Mouse (Mus musculus) layer of hippocampus, adult 11-12 months (tissue): Measurements from ENCODE around the gene Akr1c12.
A peak's percentile ranks its signal among the peaks of the same experiment; 100 is the strongest.
"Not testable (repeated sequence)": the region's sequence is repeated elsewhere in the genome, so short reads cannot be mapped to it uniquely, and the experiment has no call there.

Source experiments
- DNase-seq: peaks from one replicate; pipeline ENCODE4 v3.0.0; 2022; ENCODE audit warnings: low spot score

Gene Akr1c12

DNA sequence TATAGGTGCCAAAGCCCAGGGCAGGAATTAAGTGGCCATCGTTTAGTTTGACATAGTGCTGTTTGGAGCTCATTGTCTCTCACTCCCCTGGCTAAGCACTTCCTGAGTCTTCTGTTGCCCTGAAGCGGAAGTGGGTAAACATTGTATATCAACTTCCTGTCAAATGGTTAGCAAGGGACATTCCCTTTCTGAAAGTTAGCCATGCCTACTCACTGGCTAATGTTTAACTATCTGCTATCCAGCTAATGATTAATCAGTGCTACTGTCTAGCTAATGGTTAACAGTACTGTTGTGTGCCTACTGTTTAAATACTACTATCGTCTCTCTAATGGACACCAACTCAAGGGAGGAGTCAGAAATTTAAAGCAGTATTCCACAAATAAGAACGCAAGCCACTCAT lies at the start of gene Akr1c12:
Gene Akr1c12 (minus strand): TSS at position 150 of the 400 bp plus-strand sequence.
- no peak for DNase-seq

DNA sequence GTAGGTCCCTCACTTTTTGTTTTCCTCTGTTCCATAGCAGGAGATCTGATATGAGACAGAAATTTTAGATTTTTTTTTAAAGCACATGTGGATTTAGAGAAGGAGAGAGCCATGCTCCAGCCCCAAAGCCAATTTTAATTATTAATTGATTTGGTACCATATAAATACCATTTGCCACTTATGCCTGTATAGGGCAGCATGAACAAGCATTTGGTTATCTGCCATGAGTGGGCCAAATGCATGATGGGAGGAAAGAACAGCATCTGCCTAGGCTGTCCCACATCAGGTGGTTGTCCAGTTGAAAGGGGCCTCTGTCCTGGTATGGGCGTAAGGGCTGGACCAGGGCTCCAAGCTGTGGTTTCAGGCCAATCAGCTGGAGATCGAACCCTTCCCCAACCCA lies 39.5 kb upstream of the Akr1c12 start:
- DNase-seq = no peak

DNA sequence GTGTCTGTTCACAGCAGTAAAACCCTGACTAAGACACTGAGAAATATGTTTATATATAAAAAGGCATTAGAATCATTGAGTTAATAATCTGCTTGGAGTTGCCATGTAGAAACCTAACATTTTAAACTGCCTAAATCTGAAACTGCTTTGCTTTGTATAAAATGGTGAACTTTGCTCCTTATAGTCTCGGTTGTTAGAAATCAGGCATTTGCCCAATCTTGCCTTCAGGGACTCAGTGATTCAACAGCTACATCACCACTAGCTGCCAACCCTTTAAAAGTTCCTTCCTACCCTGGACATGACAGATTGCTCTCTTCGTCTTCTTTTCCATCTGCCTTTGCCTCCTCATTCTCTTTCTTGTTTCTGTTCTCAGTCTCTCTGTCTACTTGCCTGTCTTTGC lies 34.7 kb upstream of the Akr1c12 start:
- no peak for DNase-seq

DNA sequence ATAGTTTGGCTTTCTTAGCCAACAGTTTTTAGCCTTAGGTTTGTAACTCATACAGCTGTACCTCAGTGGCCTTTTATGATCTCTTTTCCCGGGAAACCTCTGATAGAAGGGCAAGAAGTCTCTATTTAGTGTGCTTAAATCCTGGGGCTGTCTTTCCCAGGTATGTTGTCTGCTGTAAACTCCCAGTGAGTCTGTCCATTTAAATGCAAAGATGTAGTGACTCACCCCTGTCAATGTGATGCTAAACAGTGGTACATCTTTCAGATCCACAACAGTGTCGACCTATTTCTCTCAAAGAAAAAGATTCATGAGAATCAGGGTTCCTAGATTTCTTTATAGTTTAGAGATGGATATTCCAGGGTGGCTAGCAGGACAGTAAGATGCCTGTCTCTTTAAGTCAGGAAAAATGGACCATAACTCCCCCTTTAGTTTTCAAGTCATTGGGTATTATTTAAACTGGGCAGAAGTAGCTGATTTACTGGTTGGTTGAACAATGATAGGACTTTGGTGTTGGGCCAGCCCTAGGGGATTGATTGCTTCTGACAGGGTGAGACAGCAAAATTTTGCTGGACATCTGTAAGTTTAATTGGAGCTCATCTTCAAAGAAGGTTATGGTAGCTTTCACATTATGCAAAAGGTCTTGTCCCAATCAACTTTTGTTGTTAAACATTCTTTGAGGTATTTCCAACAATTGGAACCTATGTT lies 25.8 kb upstream of the Akr1c12 start:
- DNase-seq = no peak

DNA sequence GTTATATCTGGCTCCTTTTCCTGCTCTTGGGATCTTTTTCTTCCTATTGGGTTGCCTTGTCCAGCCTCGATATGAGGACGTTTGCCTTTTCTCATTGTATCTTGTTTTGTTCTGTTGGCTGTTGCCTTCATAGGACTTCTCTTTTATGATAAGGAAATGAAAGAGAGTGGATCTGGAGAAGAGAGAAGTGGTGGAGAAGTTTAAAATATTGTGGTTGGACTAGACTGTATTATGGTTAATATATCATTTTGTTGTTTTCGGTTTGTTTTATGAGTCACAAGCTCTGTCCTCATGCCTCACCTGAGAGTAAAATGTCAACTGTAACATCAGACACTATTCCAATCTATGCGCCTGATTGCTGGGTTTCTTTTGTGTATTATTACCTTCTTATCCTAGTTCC lies 17.8 kb upstream of the Akr1c12 start:
- DNase-seq = no peak

DNA sequence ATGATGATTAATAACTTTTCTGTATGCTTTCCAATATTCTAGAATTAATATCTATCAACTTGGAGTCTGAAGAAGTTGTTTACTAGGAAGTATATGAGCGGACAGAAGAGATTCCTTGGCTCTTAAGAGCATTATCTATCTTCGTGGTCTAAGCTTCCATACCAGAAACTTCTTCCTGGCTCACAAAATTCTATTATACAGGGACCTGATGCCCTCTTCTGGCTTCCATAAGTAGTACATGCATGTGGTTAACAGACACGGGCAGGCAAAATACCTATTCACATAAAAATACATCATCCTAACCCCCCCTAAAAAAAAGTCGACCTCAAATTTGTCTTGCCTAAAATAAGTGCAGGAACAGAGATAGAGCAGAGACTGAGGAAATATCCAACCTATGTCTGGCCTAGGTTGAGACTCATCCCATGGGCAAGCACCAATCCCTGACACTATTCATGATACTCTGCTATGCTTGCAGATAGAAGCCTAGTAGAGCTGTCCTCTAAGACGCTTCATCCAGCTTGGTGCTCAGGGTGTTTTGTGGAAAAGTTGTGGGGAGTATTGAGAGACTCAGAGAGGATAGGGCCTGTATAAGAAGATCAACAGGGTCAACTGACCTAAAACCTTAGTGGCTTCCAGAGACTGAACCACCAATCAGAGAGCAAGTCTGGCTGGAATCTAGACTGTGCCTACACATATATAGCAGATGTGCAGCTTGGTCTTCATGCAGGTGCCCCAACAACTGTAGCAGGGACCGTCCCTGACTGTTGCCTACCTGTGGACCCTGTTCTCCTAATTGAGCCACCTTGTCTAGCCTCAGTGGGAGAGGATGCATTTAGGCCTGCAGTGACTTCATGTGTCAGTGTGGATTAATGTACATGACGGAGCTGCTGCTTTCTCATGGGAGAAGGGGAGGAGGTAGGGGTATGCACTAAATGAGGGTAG lies 2.5 kb upstream of the Akr1c12 start:
- DNase-seq = peak; percentile 38

DNA sequence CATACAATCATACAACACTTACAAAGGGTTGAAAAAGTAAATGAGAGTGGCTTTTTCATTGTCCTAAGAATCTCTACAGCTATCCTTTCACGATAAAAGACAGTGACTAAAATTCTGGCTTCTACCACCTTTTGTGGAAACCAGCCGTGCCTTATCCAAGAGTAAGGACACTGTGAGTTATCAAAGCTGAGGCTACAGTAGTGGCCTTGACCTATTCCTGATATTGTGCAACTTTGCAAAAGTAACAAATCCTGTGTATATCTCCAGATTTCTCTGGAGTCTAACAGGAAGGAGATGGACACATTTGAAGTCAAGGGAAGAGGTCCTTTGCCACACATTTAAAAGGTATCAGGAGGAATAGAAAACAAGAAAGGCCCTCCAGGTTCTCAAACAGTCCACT lies 1.7 kb downstream of the Akr1c12 start:
- no peak for DNase-seq

DNA sequence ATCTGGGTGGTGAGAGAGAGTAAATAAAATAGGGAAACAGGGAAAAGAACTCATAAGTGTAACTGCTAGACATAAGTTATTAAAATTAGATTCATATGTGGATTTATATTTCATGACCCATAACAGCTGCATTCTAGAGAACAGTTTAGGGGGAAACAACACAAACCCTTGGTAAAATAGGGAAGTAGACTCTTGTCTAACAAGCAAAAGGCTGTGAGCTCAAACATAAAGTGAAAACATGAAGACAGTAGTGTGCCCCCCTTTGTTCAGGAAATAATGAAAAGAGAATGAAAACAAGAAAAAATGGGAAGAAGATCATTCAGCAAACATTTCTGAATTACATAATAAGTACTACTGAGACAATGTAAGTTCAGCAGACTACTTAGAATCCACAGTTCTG lies 8.4 kb downstream of the Akr1c12 start:
- DNase-seq = no peak

DNA sequence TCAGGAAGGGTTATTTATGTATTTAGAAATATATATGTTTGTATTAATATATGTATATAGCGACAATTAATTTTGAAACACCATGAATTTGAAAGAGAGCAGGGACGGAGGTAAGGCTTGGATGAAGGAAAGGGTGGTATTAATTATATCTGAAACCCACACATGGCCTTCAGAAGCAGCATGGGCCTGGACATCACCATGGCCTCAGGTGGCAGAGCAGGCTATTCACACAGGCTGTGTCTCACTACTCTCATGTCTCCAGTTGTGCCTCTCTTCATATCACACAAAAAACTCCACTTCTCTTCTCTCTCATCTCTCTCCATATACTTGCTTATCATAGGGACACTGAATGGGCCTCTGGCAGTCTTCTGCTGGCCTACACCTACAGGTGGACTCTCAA lies 13.8 kb downstream of the Akr1c12 start:
- DNase-seq = not testable (repeated sequence)

DNA sequence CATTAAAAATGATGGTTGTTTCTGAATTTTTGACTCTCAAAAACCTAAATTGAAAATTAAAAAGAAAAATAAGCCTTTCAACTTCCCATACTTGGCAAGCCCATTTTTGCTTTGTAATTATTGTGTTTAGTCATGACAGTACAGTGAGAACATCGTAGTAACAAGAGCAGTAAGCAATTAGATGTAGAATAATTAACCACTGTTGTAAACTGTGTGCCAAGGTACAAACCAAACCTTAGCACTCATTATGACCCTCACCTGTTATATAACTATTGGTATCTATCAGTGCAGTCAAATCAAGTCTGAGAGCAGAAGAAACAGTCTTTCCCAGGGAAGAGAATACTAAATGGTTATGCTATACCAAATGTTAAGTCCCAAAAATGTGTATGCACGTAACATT lies 14.2 kb downstream of the Akr1c12 start:
- DNase-seq = no peak

DNA sequence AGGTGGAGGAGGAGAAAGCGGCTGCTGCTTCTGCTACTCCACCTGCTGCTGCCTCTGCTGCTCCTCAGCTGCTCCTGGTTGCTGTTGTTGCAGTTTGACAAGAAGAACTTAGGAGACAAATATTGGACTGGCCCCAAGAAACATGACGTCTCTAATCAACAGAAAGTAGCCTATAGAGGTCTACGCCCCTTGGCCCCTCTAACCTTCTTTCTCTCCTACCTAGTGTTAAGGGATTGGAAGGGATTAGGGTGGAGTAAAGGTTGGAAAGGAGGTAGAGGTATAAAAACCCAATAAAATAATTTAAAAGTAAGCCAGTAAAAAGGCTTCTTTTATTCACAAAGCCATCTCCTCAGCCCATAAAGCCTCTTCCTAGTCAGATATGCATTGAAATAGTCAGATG lies 14.6 kb downstream of the Akr1c12 start:
- no peak for DNase-seq

DNA sequence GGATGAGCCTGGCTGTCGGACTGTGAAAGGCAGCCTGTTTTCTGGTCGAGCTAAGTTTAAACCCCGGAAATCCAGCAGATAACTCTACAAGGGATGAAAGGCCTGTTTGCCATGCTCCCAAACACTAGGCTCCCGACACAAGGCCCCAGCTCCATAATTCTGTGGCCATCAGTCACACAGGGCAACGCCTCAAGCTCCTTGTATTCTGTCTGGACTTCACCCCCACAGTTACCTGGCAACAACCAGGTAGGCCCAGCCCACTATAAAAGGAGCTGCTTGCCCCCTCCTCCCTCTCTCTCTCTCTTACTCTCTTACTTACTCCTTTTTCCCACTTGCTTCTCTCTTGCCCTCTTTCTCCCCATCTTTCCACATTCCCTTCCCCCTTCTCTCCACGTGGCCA lies 21.9 kb downstream of the Akr1c12 start:
- DNase-seq = no peak

DNA sequence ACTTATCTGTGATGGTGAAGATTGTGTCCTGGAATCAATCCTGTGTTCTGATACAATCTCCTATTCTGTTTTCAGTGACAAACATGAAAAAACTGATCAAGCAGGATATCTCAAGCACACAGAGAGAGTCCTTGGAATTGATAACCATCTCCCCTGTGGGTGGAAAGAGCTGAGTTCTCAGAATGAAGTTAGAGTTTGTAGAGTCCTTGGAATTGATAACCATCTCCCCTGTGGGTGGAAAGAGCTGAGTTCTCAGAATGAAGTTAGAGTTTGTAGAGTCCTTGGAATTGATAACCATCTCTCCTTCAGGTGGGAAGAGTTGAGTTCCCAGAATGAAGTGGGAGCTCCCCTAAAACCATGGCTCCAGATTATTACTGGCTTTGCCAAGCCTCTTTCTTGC lies 22.3 kb downstream of the Akr1c12 start:
- not testable (repeated sequence) for DNase-seq

DNA sequence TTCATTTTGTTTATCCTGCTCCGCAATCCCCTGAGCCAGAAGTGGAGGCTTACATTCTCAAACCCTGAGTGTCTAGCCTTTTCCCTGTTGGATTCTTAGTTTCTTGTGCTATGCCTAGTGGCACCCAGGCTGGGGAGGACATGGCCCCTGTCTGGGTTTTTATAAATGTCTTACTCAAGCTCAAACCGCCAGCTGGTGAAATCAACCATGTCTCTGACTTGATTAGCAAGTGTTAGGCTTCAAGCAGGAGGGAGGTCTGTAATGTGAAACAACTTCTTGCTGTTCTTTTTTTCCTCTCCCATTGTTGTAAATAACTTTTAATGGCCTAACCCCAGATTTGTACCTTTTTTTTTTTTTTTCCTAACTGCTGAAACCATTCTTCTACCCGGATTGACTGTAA lies 29.9 kb downstream of the Akr1c12 start:
- no peak for DNase-seq

DNA sequence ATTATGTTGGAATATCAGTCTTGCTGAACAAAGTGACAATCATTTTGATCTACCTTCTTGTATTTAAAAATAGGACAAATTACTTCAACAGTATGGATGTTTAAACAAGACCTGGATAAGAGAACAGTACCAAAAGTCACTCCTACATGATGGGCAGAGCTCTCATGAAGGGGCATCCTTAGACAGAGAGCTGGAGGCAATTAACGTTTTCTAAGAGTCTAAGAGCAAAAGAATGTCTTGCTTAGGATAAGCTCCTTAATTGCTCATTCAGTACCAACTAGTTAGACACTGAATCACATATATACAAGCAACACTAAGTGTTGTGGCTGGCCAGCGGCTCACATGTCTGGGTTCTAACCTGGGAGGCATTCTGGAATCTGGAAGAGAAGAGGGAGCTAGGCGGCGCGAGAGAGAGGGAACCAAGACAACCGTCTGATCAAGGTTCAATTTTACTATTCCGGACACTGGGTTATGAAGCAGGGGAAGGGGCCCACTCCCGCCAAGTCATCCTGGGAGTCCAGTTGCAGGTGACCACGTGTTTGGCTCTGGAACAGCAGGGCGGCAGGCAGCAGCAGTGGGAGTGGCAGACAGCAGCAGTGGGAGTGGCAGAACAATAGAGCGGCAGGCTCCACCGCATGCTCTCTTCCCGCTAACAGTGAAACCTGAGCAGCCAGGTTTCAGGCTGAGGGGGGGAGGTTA lies 34.2 kb downstream of the Akr1c12 start:
- no peak for DNase-seq

DNA sequence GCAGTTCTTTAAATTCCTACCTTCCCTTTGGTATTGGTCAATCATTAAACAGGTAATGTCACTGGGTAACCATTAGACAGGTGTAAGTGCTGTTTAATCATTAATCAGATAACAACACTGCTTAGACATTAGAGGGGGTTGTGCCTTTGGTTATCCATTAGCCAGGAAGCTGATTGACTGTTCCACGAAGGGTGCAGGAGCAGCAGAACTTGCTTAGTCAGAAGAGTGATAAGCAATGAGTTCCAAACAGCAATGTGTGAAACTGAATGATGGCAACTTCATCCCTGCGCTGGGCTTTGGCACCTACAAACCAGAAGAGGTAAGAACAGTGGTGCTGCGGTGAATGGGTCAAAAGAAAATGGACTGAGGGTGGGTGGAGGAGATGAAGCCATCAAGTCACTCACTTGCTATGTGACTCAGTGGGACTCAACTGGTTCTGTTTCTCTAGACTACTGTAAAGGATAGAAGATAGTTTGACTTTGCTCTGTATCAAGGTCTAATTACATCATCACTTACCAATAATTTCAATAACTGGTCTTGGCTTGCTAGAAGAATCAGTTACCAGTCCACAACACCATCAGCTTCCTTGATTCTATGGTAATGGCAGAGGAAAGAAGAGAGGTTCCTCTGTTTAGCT lies 45.6 kb downstream of the Akr1c12 start:
- DNase-seq = no peak

DNA sequence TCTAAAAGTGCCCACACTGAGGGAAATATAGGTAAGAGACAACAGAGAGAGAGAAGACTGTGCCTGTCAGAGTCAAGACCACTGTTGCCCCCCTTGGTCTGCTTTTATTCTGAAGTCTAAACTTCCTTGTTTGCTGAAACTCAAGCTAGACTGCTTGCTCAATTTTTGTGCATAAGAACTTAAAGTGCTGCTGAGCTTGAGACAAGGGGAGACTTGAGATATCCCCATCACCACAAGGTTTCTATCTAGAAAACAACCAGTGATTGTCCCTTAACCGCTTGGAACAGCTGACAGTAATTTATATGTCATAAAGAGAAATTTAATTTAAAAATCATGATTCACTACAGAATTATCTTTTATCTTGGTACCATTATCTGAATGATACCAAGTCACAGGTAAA lies 46.1 kb downstream of the Akr1c12 start:
- no peak for DNase-seq

DNA sequence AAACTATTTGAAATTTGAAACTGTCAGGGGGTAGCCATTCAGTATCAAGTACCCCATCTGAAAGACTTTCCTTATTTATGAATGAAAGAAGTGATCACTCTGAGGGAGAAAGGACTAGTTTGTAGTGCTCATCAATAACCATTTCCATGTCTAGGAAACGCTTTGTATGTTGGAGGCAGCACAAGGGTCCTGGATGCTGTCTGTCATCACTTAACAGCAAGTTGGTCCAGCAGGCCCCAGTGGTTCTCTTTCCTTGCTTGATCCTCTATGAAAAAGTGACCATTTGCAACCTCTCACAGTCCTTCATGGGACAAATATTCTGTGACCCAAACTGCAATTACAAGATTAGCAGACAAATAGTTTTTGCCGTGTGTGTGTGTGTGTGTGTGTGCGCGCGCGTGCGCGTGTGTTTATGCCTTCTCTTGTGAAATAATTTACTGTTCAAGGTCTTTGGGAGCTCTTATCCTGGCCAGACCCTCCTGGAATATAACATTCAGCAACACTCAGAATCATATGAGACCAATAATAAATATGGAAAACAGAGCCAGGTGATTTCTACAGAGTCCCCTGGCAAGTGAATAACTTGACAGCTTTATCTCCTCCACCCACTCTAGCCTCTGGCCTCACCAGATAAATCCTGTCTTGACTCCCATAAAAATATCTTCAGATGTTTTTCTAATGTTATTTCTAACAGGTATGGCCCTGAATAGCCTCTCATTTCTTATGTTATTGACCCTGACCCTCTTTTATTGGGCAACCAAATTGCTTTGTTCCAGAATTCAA lies 48.2 kb downstream of the Akr1c12 start:
- no peak for DNase-seq

DNA sequence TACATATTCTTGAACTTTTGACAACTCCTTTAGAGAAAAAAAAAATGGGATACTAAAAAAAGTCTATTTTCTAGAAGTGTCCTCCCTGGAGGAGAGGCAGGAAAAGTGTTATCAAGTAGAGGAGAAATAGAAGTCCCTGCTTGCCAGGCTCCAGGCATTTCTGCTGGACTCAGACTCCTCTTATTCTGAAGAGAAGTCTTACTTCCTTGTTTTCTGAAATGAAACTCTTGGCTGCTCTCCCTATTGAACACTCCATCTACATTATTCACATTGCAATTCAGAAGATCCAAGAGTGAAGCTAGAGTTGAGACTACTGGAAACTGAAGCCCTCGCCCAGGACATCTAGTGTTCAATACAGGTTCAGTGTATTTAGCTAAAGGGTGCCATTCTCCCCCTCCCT lies 50.8 kb downstream of the Akr1c12 start, which contains the start of gene Akr1c19:
Gene Akr1c19 (plus strand): TSS at position 260 of the 400 bp plus-strand sequence.
- no peak for DNase-seq
